Mouse (Mus musculus) limb, embryonic 10.5 days (tissue): ENCODE data around the gene Ifngr2. TPM values are rescaled to one million over a fixed set of nuclear protein-coding genes. Genes with fewer than 3 reads are reported as not detected.

Experiments used
- DNase-seq: peaks from one replicate; pipeline ENCODE4 v3.0.0-alpha.2; 2017; ENCODE audit warnings: low spot score
- H3K27ac ChIP-seq: fragments of 300-500 bp; sonication (generic); 2 replicates; pipeline ENCODE4 v1.5.1; 2016; ENCODE audit warnings: mild to moderate bottlenecking
- H3K27me3 ChIP-seq: fragments of 300-500 bp; sonication (generic); 2 replicates; pipeline ENCODE4 v1.6.1; 2016; ENCODE audit warnings: low read depth, mild to moderate bottlenecking; ENCODE audit not compliant: poor library complexity, severe bottlenecking
- H3K36me3 ChIP-seq: fragments of 300-500 bp; sonication (generic); 2 replicates; pipeline ENCODE4 v1.6.1; 2016; ENCODE audit warnings: mild to moderate bottlenecking, moderate library complexity
- H3K4me1 ChIP-seq: fragments of 300-500 bp; sonication (generic); 2 replicates; pipeline ENCODE4 v1.6.1; 2016
- H3K4me3 ChIP-seq: fragments of 300-500 bp; sonication (generic); 2 replicates; pipeline ENCODE4 v1.5.1; 2016; ENCODE audit warnings: mild to moderate bottlenecking, moderate library complexity
- H3K9me3 ChIP-seq: fragments of 300-500 bp; sonication (generic); replicated peaks from 2 replicates; pipeline ENCODE4 v1.6.1; 2016; ENCODE audit warnings: mild to moderate bottlenecking
- WGBS: fragments of 180-500 bp; shearing (Covaris S2); methylation state at CpG from one replicate; pipeline ENCODE4 v1.1.7; 2016; 5-methylcytosine and 5-hydroxymethylcytosine counted together
- polyA plus RNA-seq: library from polyadenylated mRNA; unstranded; fragments of >200 nt; fragmentation: Nextera tagmentation; extraction: Ambion mirVana; gene quantifications from 2 replicates; pipeline ENCODE4 v1.2.1, GENCODE M21; 2016

The Ifngr2 gene
- 24.1 and 32.9 TPM in 2 replicates for polyA plus RNA-seq

- no peaks in the 10 kb centered on the region for H3K9me3 ChIP-seq
- peaks cover 52% of the 10 kb centered on the region for H3K4me1 ChIP-seq
- 0 out of 2 replicates have a peak, but pooled peaks cover 3% of the 10 kb centered on the region for H3K27me3 ChIP-seq
- H3K27ac ChIP-seq = peak within 1 kb of the TSS; percentile 96
- DNase-seq = peak; percentile 84
- peaks cover 7% of the 10 kb centered on the region; the same call in 1 of the 2 replicates for H3K36me3 ChIP-seq
- WGBS = 1% methylated on average over 72 of the region's 74 CpGs
- H3K4me3 ChIP-seq = peak within 1 kb of the TSS; percentile 99
These were observed at the start of gene Ifngr2 for GRCm38 (mm10) chr16:91546836-91547741. Ifngr2 (plus strand) TSS chr16:91547072.

- Histone ChIP-seq H3K4me1 (no peaks in the 10 kb centered on the region), H3K27ac (no peak overlapping the region), H3K9me3 (no peaks in the 10 kb centered on the region), H3K4me3 (no peak overlapping the region), H3K36me3 (peaks cover 93% of the 10 kb centered on the region), H3K27me3 (no peaks in the 10 kb centered on the region)
- WGBS = 93% methylated on average over 7 of the region's 7 CpGs
- no peak for DNase-seq
These were observed 48.8 kb upstream of the Ifngr2 start for GRCm38 (mm10) chr16:91498041-91498440.

GRCm38 (mm10) chr16:91504701-91505100 lies 42.2 kb upstream of the Ifngr2 start:
- 95% methylated on average over 7 of the region's 7 CpGs for WGBS
- H3K9me3 ChIP-seq = no peaks in the 10 kb centered on the region
- peaks cover 75% of the 10 kb centered on the region for H3K36me3 ChIP-seq
- no peaks in the 10 kb centered on the region for H3K27me3 ChIP-seq
- H3K4me3 ChIP-seq = no peak overlapping the region
- DNase-seq = no peak
- no peak overlapping the region for H3K27ac ChIP-seq
- H3K4me1 ChIP-seq = no peaks in the 10 kb centered on the region

GRCm38 (mm10) chr16:91505116-91505601 lies 41.7 kb upstream of the Ifngr2 start:
- H3K4me1 ChIP-seq = no peaks in the 10 kb centered on the region
- H3K27me3 ChIP-seq = no peaks in the 10 kb centered on the region
- no peak overlapping the region for H3K27ac ChIP-seq
- peaks cover 71% of the 10 kb centered on the region for H3K36me3 ChIP-seq
- 92% methylated on average over 15 of the region's 15 CpGs for WGBS
- no peak for DNase-seq
- H3K9me3 ChIP-seq = no peaks in the 10 kb centered on the region
- H3K4me3 ChIP-seq = no peak overlapping the region

DNA sequence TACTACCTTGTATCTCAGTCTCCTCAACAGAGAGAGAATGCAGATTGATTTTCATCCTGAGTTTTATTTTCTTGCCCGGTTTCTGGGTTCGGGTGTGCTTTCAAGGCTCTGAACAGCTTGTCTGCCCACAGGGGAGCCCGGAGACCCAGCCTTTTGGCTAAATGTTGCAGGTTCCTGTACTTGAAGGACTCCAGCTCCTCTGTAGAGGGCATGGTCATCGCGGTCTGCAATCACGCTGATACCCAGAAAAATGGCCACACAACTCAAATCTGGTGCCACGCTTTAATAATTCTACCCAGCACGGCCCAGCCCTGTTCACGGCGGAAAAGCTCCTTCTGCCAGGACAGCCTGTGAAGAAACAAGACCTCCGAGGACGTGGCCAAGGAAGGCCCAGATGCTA lies 40.5 kb upstream of the Ifngr2 start:
- Histone ChIP-seq H3K27ac (no peak overlapping the region), H3K27me3 (no peaks in the 10 kb centered on the region), H3K36me3 (peaks cover 58% of the 10 kb centered on the region), H3K4me3 (no peak overlapping the region), H3K9me3 (no peaks in the 10 kb centered on the region), H3K4me1 (no peaks in the 10 kb centered on the region)
- no peak for DNase-seq
- 95% methylated on average over 12 of the region's 12 CpGs for WGBS

- no peak overlapping the region for H3K27ac ChIP-seq
- H3K4me1 ChIP-seq = no peaks in the 10 kb centered on the region; the same call in 1 of the 2 replicates
- no peaks in the 10 kb centered on the region for H3K9me3 ChIP-seq
- no peaks in the 10 kb centered on the region for H3K27me3 ChIP-seq
- no peak overlapping the region for H3K4me3 ChIP-seq
- H3K36me3 ChIP-seq = peaks cover 6% of the 10 kb centered on the region
- peak; percentile 84 for DNase-seq
- 37% methylated on average over 7 of the region's 7 CpGs for WGBS
These were observed 34.6 kb upstream of the Ifngr2 start for GRCm38 (mm10) chr16:91512161-91512787.

DNA sequence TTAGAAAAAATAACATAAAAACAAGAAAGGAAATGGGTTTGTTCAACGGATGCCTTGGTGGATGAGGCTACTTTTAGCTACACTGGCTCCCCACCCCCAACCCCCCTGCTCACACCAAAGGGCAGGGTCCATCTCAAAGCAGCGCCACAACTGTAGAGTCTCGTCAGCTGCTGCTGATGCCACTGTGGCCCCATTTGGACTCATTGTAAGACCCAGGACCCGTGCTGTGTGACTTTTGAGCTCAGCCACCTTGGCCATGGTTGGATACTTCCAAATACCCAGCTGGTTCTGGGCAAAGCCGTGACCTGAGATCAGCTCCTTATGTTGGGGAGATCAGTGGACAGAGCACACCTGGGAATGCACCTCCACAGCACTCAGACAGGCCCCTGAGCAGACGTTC lies 33.8 kb upstream of the Ifngr2 start:
- H3K36me3 ChIP-seq = no peaks in the 10 kb centered on the region
- no peak overlapping the region for H3K4me3 ChIP-seq
- WGBS = 87% methylated on average over 6 of the region's 6 CpGs
- no peaks in the 10 kb centered on the region for H3K9me3 ChIP-seq
- no peaks in the 10 kb centered on the region for H3K27me3 ChIP-seq
- H3K4me1 ChIP-seq = no peaks in the 10 kb centered on the region; the same call in 1 of the 2 replicates
- no peak overlapping the region for H3K27ac ChIP-seq
- no peak for DNase-seq

DNA sequence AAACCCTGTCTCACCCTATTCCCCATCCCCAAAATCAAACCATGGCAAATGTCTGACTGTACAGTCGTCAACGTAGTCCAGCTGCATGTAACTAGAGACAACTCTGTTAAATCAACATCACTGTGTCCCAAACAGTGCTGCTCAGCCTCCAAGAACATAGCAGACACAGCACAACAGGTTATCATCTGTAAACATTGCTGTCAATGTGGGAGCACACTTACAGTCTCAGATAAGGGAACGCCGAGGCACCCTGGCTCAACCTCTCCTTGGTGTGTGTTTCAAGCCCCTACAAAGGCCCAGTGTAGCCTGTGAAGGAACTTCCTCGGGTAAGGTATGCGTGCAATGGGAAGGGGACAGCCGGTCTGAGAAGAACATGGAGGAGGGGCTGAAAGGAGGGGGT lies 29.9 kb upstream of the Ifngr2 start:
- Histone ChIP-seq H3K27ac (no peak overlapping the region), H3K4me3 (no peak overlapping the region), H3K27me3 (no peaks in the 10 kb centered on the region), H3K36me3 (no peaks in the 10 kb centered on the region), H3K9me3 (no peaks in the 10 kb centered on the region), H3K4me1 (no peaks in the 10 kb centered on the region; the same call in 1 of the 2 replicates)
- 87% methylated on average over 7 of the region's 7 CpGs for WGBS
- DNase-seq = no peak

DNA sequence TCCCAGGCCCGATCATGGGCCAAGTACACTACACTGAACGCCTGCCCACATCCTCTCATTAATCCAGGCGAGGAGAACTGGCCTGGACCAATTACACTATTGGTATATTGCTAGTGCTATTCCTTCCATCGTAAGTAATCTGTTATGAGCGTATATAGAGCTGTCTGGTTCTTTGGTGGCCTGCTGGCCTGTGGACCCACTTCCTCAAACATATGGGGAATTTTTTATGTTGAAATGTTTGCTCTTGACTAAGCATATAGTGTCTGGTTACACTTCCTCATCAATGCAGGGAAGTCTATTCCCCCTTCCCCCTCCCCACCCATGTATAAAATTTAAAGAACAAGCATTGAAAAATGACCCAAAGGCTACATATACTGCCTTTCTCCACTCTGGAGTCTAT lies 24.8 kb upstream of the Ifngr2 start:
- H3K36me3 ChIP-seq = no peaks in the 10 kb centered on the region
- H3K9me3 ChIP-seq = no peaks in the 10 kb centered on the region
- DNase-seq = no peak
- peaks cover under 1% of the 10 kb centered on the region; the same call in 1 of the 2 replicates for H3K4me1 ChIP-seq
- H3K4me3 ChIP-seq = no peak overlapping the region
- H3K27me3 ChIP-seq = no peaks in the 10 kb centered on the region
- 87% methylated on average over 5 of the region's 5 CpGs for WGBS
- no peak overlapping the region for H3K27ac ChIP-seq

GRCm38 (mm10) chr16:91522479-91523309 lies 24.2 kb upstream of the Ifngr2 start:
- Histone ChIP-seq H3K27me3 (no peaks in the 10 kb centered on the region), H3K9me3 (no peaks in the 10 kb centered on the region), H3K4me1 (peaks cover 7% of the 10 kb centered on the region), H3K4me3 (no peak overlapping the region), H3K36me3 (no peaks in the 10 kb centered on the region), H3K27ac (no peak overlapping the region)
- WGBS = 84% methylated on average over 18 of the region's 18 CpGs
- DNase-seq = no peak

DNA sequence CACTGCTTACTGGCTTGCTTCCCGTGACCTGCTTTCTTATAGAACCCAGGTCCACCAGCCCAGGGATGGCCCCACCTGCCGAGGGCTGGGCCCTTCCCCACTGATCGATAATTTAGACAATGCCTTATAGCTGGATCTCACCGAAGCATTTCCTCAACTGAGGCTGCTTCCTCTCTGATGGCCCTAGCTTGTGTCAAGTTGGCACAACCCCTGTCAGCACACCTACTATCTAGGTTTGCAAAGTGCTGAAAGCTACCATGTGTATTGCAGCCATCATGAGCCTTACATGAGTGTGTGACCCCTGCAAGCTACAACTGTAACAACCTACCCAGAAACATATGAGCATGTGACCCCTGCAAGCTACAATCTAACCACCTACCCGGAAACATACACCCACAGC lies 22.7 kb upstream of the Ifngr2 start:
- DNase-seq = no peak
- no peak overlapping the region for H3K4me3 ChIP-seq
- H3K9me3 ChIP-seq = no peaks in the 10 kb centered on the region
- 87% methylated on average over 5 of the region's 5 CpGs for WGBS
- peaks cover 7% of the 10 kb centered on the region for H3K4me1 ChIP-seq
- no peak overlapping the region for H3K27ac ChIP-seq
- H3K36me3 ChIP-seq = no peaks in the 10 kb centered on the region
- no peaks in the 10 kb centered on the region for H3K27me3 ChIP-seq

GRCm38 (mm10) chr16:91526274-91526673 lies 20.6 kb upstream of the Ifngr2 start:
- H3K4me1 ChIP-seq = peaks cover 10% of the 10 kb centered on the region
- no peaks in the 10 kb centered on the region for H3K27me3 ChIP-seq
- H3K9me3 ChIP-seq = no peaks in the 10 kb centered on the region
- no peak overlapping the region for H3K27ac ChIP-seq
- H3K4me3 ChIP-seq = no peak overlapping the region
- no peaks in the 10 kb centered on the region for H3K36me3 ChIP-seq
- DNase-seq = no peak
- 93% methylated on average over 6 of the region's 6 CpGs for WGBS
